Mouse (Mus musculus) liver, embryonic 14.5 days (tissue): Measurements from ENCODE around the gene Gm38392. TPM values are rescaled to one million over a fixed set of nuclear protein-coding genes. Genes with fewer than 3 reads are reported as not detected.

Experiments
- ATAC-seq: fragments of 200-750 bp; cut with Nextera tagmentation; 2 replicates; pipeline ENCODE4 v1.8.0; 2017; ENCODE audit warnings: moderate number of reproducible peaks, mild to moderate bottlenecking, moderate library complexity; ENCODE audit not compliant: insufficient read depth
- DNase-seq, 3 experiments: peaks; one replicate each; pipeline ENCODE4 v3.0.0-alpha.2; 2012 to 2013; ENCODE audit warnings: low read depth in 3 of 3, low spot score in 3 of 3
- H3K27ac ChIP-seq: fragments of 300-500 bp; sonication (generic); 2 replicates; pipeline ENCODE4 v1.5.1; 2014; ENCODE audit warnings: moderate library complexity, mild to moderate bottlenecking, control low read depth, inconsistent platforms
- H3K27me3 ChIP-seq: fragments of 300-500 bp; sonication (generic); 2 replicates; pipeline ENCODE4 v1.6.1; 2014; ENCODE audit warnings: mild to moderate bottlenecking, low read length, moderate library complexity; ENCODE audit not compliant: control insufficient read depth, insufficient read depth
- H3K36me3 ChIP-seq: fragments of 300-500 bp; sonication (generic); replicated peaks from 2 replicates; pipeline ENCODE4 v1.6.1; 2014; ENCODE audit warnings: low read depth; ENCODE audit not compliant: control insufficient read depth, insufficient read depth
- H3K4me1 ChIP-seq, 2 experiments: fragments of 200-500 bp in 1 of 2; fragments of 300-500 bp in 1 of 2; sonication (generic) in 1 of 2; replicated peaks; 2 replicates each; pipeline ENCODE4 v1.6.1; 2012 to 2014; ENCODE audit warnings: antibody characterized with exemption in 1 of 2, inconsistent platforms in 1 of 2, low read length in 1 of 2; ENCODE audit not compliant: control insufficient read depth in 2 of 2, insufficient read depth in 2 of 2
- H3K4me2 ChIP-seq: fragments of 300-500 bp; sonication (generic); 2 replicates; pipeline ENCODE4 v1.6.1; 2014; ENCODE audit warnings: low read depth, mild to moderate bottlenecking, control low read depth, moderate library complexity
- H3K4me3 ChIP-seq, 2 experiments: fragments of 200-500 bp in 1 of 2; fragments of 300-500 bp in 1 of 2; sonication (generic) in 1 of 2; 2 replicates each; pipeline ENCODE4 v1.5.1; 2012 to 2014; ENCODE audit warnings: low read depth in 2 of 2, low read length in 2 of 2, mild to moderate bottlenecking in 2 of 2, control low read depth in 1 of 2, inconsistent platforms in 1 of 2, moderate library complexity in 1 of 2; ENCODE audit not compliant: insufficient read depth in 1 of 2
- H3K9ac ChIP-seq: fragments of 300-500 bp; sonication (generic); replicated peaks from 2 replicates; pipeline ENCODE4 v1.6.1; 2014; ENCODE audit warnings: mild to moderate bottlenecking, control low read depth, moderate library complexity
- H3K9me3 ChIP-seq: fragments of 300-500 bp; sonication (generic); 2 replicates; pipeline ENCODE4 v1.6.1; 2016; ENCODE audit warnings: low read length, mixed read lengths; ENCODE audit not compliant: control insufficient read depth
- CTCF ChIP-seq: IDR thresholded peaks from 2 replicates; pipeline ENCODE4 v1.5.1; 2016; ENCODE audit warnings: antibody characterized with exemption, low read depth, control low read depth
- EP300 ChIP-seq: IDR thresholded peaks from 2 replicates; pipeline ENCODE4 v1.6.1; 2016; ENCODE audit warnings: antibody characterized with exemption, low read depth
- WGBS: fragments of 180-500 bp; shearing (Covaris S2); extraction: QIAGEN DNeasy Blood & Tissue Kit; methylation state at CpG from one replicate; pipeline ENCODE4 v1.1.7; 2014; ENCODE audit not compliant: insufficient replicate concordance; 5-methylcytosine and 5-hydroxymethylcytosine counted together
- polyA plus RNA-seq, 2 experiments: library from polyadenylated mRNA; depleted of rRNA in 1 of 2; stranded (reverse) in 1 of 2; unstranded in 1 of 2; fragments of >200 nt; fragmentation: Nextera tagmentation in 1 of 2; extraction: Ambion mirVana in 1 of 2; gene quantifications; 2 replicates each; pipeline versions ENCODE4 v1.2.1 to v1.2.3; 2012 to 2014

Gm38392 gene
- polyA plus RNA-seq, 2 experiments, result not detected

DNA sequence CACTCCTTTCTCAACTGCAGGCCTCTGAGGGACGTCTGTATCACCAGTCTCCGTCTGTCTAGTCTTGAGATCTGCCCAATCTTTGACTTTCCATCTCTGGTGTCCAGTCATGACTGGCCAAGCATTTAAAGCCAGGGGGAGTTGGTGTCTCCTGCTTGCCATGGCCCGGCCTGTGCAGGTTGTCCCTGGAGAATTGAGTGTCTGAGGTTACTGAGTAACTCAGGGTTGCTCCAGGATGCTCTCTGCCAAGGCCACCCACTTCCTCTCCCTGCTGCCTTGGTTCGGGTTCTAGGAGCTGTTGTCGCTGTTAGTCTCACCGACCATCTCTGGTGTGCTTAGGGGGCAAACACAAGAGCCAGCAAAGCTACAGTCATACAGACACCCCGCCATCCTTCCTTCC, 30.6 kb downstream of the Gm38392 start:
- H3K36me3 ChIP-seq, result no peaks in the 10 kb centered on the region
- ATAC-seq, result no peak

GRCm38 (mm10) chr3:88255950-88256349, 31.1 kb downstream of the Gm38392 start:
- Histone ChIP-seq H3K4me2 (no peak overlapping the region), H3K9ac (no peak overlapping the region), H3K4me1 (peaks cover 0 to 11% of the 10 kb centered on the region in 2 experiments; a peak in 1 of 4 replicates), H3K9me3 (no peaks in the 10 kb centered on the region), H3K27me3 (peaks cover 25% of the 10 kb centered on the region), H3K27ac (no peak overlapping the region), H3K4me3 (no peak overlapping the region), H3K36me3 (no peaks in the 10 kb centered on the region)
- TF ChIP-seq EP300 (no peak), CTCF (no peak)
- DNase-seq (no peak), ATAC-seq (no peak)
- WGBS, result 53% methylated on average over 6 of the region's 6 CpGs

More for the DNA sequence above, 30.6 kb downstream of the Gm38392 start:
- Histone ChIP-seq H3K9ac (no peak overlapping the region), H3K27ac (no peak overlapping the region), H3K9me3 (no peaks in the 10 kb centered on the region), H3K4me2 (no peak overlapping the region), H3K27me3 (peaks cover 25% of the 10 kb centered on the region), H3K4me1 (peaks cover 0 to 11% of the 10 kb centered on the region in 2 experiments; a peak in 1 of 4 replicates), H3K4me3 (no peak overlapping the region)
- no peak for DNase-seq
- TF ChIP-seq EP300 (no peak), CTCF (no peak)
- WGBS, result 37% methylated on average over 7 of the region's 7 CpGs

- ATAC-seq (no peak), DNase-seq (no peak)
- H3K9me3 ChIP-seq, result no peaks in the 10 kb centered on the region
- H3K36me3 ChIP-seq, result no peaks in the 10 kb centered on the region
- H3K4me3 ChIP-seq, result peak within 1 kb of the TSS; percentile 43 to 44
- TF ChIP-seq EP300 (no peak), CTCF (no peak)
- H3K4me2 ChIP-seq, result peak within 1 kb of the TSS; percentile 58
- WGBS, result under 1% methylated on average over 33 of the region's 34 CpGs
- peaks cover 25% of the 10 kb centered on the region for H3K27me3 ChIP-seq
- no peak within 1 kb of the TSS for H3K9ac ChIP-seq
- H3K27ac ChIP-seq, result no peak within 1 kb of the TSS
- H3K4me1 ChIP-seq, result peaks cover 0 to 11% of the 10 kb centered on the region in 2 experiments; a peak in 1 of 4 replicates
Observed at GRCm38 (mm10) chr3:88254268-88254926, 32.6 kb downstream of the Gm38392 start, which contains the start of gene Rhbg. Gene Rhbg (minus strand): TSS chr3:88254709.

DNA sequence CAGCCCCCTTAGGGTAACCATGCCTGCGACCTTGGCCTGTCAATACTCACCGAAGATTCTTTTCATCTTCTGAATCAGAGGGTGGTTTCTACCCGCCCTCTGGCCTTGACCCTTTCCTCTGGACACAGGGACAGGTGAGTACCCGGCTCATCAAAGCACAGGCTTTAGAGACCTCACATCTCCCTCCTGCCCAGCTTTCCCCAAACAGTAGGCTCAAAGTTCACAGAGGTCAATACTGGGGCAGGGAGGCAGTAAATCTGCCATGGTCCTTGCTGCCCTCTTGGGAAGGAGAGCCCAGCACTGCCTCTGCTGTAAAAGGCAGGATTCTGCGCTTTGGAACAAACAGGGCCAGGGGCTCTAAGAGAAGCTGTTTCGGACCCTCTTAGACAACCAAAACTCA, 34.3 kb downstream of the Gm38392 start:
- 45% methylated on average over 6 of the region's 6 CpGs for WGBS
- DNase-seq (no peak), ATAC-seq (no peak)
- H3K4me2 ChIP-seq, result no peak overlapping the region
- no peak for TF ChIP-seq CTCF
- TF ChIP-seq EP300, result no peak
- H3K4me3 ChIP-seq, result no peak overlapping the region
- no peaks in the 10 kb centered on the region for H3K9me3 ChIP-seq
- H3K9ac ChIP-seq, result no peak overlapping the region
- no peak overlapping the region for H3K27ac ChIP-seq
- peaks cover 25% of the 10 kb centered on the region for H3K27me3 ChIP-seq
- peaks cover 0 to 10% of the 10 kb centered on the region in 2 experiments; a peak in 1 of 4 replicates for H3K4me1 ChIP-seq
- no peaks in the 10 kb centered on the region for H3K36me3 ChIP-seq

GRCm38 (mm10) chr3:88248406-88248805, 38.6 kb downstream of the Gm38392 start:
- no peak for ATAC-seq
- H3K9me3 ChIP-seq, result no peaks in the 10 kb centered on the region
- 63% methylated on average over 11 of the region's 11 CpGs for WGBS

More at GRCm38 (mm10) chr3:88248406-88248805, 38.6 kb downstream of the Gm38392 start:
- no peak overlapping the region for H3K4me2 ChIP-seq
- peaks cover 5% of the 10 kb centered on the region for H3K27me3 ChIP-seq
- H3K4me3 ChIP-seq, result no peak overlapping the region
- DNase-seq, result no peak
- no peak overlapping the region for H3K9ac ChIP-seq
- no peaks in the 10 kb centered on the region for H3K4me1 ChIP-seq
- H3K36me3 ChIP-seq, result no peaks in the 10 kb centered on the region
- TF ChIP-seq EP300, result no peak
- no peak for TF ChIP-seq CTCF
- no peak overlapping the region for H3K27ac ChIP-seq
